Mouse (Mus musculus) heart, embryonic 13.5 days (tissue): ENCODE results near the gene Ppp1cc. TPM values are rescaled to one million over a fixed set of nuclear protein-coding genes. Genes with fewer than 3 reads are reported as not detected.
"Not testable (repeated sequence)": the region's sequence is repeated elsewhere in the genome, so short reads cannot be mapped to it uniquely, and the experiment has no call there.

Source experiments
- ATAC-seq: fragments of 200-750 bp; cut with Nextera tagmentation; 2 replicates; pipeline ENCODE4 v1.8.0; 2017; ENCODE audit warnings: moderate TSS enrichment; ENCODE audit not compliant: insufficient number of reproducible peaks, low FRiP score, low TSS enrichment; ENCODE audit errors: extremely low read depth
- H3K27ac ChIP-seq: fragments of 300-500 bp; sonication (generic); replicated peaks from 2 replicates; pipeline ENCODE4 v1.5.1; 2015; ENCODE audit warnings: moderate library complexity, mild to moderate bottlenecking, inconsistent platforms
- H3K27me3 ChIP-seq: fragments of 300-500 bp; sonication (generic); replicated peaks from 2 replicates; pipeline ENCODE4 v1.6.1; 2015; ENCODE audit warnings: mild to moderate bottlenecking, inconsistent platforms
- H3K36me3 ChIP-seq: fragments of 300-500 bp; sonication (generic); 2 replicates; pipeline ENCODE4 v1.6.1; 2015; ENCODE audit warnings: mild to moderate bottlenecking, inconsistent platforms
- H3K4me1 ChIP-seq: fragments of 300-500 bp; sonication (generic); 2 replicates; pipeline ENCODE4 v1.6.1; 2015; ENCODE audit warnings: inconsistent platforms
- H3K4me2 ChIP-seq: fragments of 300-500 bp; sonication (generic); 2 replicates; pipeline ENCODE4 v1.6.1; 2015; ENCODE audit warnings: inconsistent platforms, mild to moderate bottlenecking, moderate library complexity
- H3K4me3 ChIP-seq: fragments of 300-500 bp; sonication (generic); 2 replicates; pipeline ENCODE4 v1.5.1; 2015; ENCODE audit warnings: moderate library complexity, mild to moderate bottlenecking, inconsistent platforms
- H3K9ac ChIP-seq: fragments of 300-500 bp; sonication (generic); 2 replicates; pipeline ENCODE4 v1.6.1; 2015; ENCODE audit warnings: inconsistent platforms, mild to moderate bottlenecking, moderate library complexity
- H3K9me3 ChIP-seq: fragments of 300-500 bp; sonication (generic); 2 replicates; pipeline ENCODE4 v1.6.1; 2016; ENCODE audit warnings: inconsistent platforms
- WGBS: fragments of 180-500 bp; shearing (Covaris S2); methylation state at CpG from one replicate; pipeline ENCODE4 v1.1.7; 2015; ENCODE audit warnings: mixed read lengths; 5-methylcytosine and 5-hydroxymethylcytosine counted together
- polyA plus RNA-seq: library from polyadenylated mRNA; unstranded; fragments of >200 nt; fragmentation: Nextera tagmentation; extraction: Ambion mirVana; gene quantifications from 2 replicates; pipeline ENCODE4 v1.2.1, GENCODE M21; 2015

Gene Ppp1cc
- polyA plus RNA-seq, 1 experiment from 2014 or later, result 190 TPM

- Histone ChIP-seq H3K36me3 (peaks cover 87% of the 10 kb centered on the region), H3K4me1 (peaks cover 26% of the 10 kb centered on the region), H3K4me3 (no peak overlapping the region), H3K27ac (no peak overlapping the region), H3K4me2 (no peak overlapping the region), H3K27me3 (no peaks in the 10 kb centered on the region), H3K9ac (no peak overlapping the region), H3K9me3 (no peaks in the 10 kb centered on the region)
- ATAC-seq, result no peak
- 92% methylated on average over 8 of the region's 8 CpGs for WGBS
Observed at GRCm38 (mm10) chr5:122171058-122171457, 13.0 kb downstream of the Ppp1cc start.

GRCm38 (mm10) chr5:122175402-122175801 lies 17.3 kb downstream of the Ppp1cc start:
- Histone ChIP-seq H3K9me3 (no peaks in the 10 kb centered on the region), H3K27ac (0 out of 2 replicates have a peak overlapping the region, but pooled peaks have one; percentile 20), H3K36me3 (peaks cover 58% of the 10 kb centered on the region), H3K27me3 (no peaks in the 10 kb centered on the region), H3K9ac (no peak overlapping the region), H3K4me2 (no peak overlapping the region), H3K4me1 (no peaks in the 10 kb centered on the region), H3K4me3 (no peak overlapping the region)
- ATAC-seq, result no peak
- 47% methylated on average over 2 of the region's 2 CpGs for WGBS

GRCm38 (mm10) chr5:122175961-122176360 lies 17.9 kb downstream of the Ppp1cc start:
- H3K36me3 ChIP-seq, result peaks cover 53% of the 10 kb centered on the region
- 0 out of 2 replicates have a peak overlapping the region, but pooled peaks have one; percentile 20 for H3K27ac ChIP-seq
- 85% methylated on average over 7 of the region's 7 CpGs for WGBS
- H3K9me3 ChIP-seq, result no peaks in the 10 kb centered on the region
- no peak overlapping the region for H3K4me3 ChIP-seq
- H3K27me3 ChIP-seq, result no peaks in the 10 kb centered on the region
- H3K4me1 ChIP-seq, result no peaks in the 10 kb centered on the region
- H3K4me2 ChIP-seq, result no peak overlapping the region
- H3K9ac ChIP-seq, result no peak overlapping the region
- ATAC-seq, result no peak

- ATAC-seq, result no peak
- no peaks in the 10 kb centered on the region for H3K9me3 ChIP-seq
Observed at GRCm38 (mm10) chr5:122176398-122176797, 18.3 kb downstream of the Ppp1cc start.

GRCm38 (mm10) chr5:122179665-122180064 lies 21.6 kb downstream of the Ppp1cc start:
- H3K9ac ChIP-seq, result no peak overlapping the region
- WGBS, result 47% methylated on average over 6 of the region's 6 CpGs
- H3K4me3 ChIP-seq, result no peak overlapping the region
- H3K9me3 ChIP-seq, result no peaks in the 10 kb centered on the region; the same call in 1 of the 2 replicates
- no peaks in the 10 kb centered on the region for H3K27me3 ChIP-seq
- H3K4me2 ChIP-seq, result no peak overlapping the region
- H3K4me1 ChIP-seq, result no peaks in the 10 kb centered on the region
- no peak overlapping the region for H3K27ac ChIP-seq
- ATAC-seq, result no peak
- H3K36me3 ChIP-seq, result peaks cover 23% of the 10 kb centered on the region

More at GRCm38 (mm10) chr5:122176398-122176797, 18.3 kb downstream of the Ppp1cc start:
- H3K27me3 ChIP-seq, result no peaks in the 10 kb centered on the region
- H3K4me1 ChIP-seq, result no peaks in the 10 kb centered on the region
- H3K4me3 ChIP-seq, result no peak overlapping the region
- WGBS, result 32% methylated on average over 1 of the region's 1 CpGs
- H3K27ac ChIP-seq, result no peak overlapping the region
- peaks cover 49% of the 10 kb centered on the region for H3K36me3 ChIP-seq
- no peak overlapping the region for H3K9ac ChIP-seq
- H3K4me2 ChIP-seq, result no peak overlapping the region

GRCm38 (mm10) chr5:122184283-122184806 lies 26.3 kb downstream of the Ppp1cc start:
- 77% methylated on average over 7 of the region's 7 CpGs for WGBS
- Histone ChIP-seq H3K27me3 (no peaks in the 10 kb centered on the region), H3K4me1 (no peaks in the 10 kb centered on the region), H3K36me3 (no peaks in the 10 kb centered on the region), H3K4me2 (no peak overlapping the region), H3K9ac (no peak overlapping the region), H3K9me3 (no peaks in the 10 kb centered on the region; the same call in 1 of the 2 replicates), H3K27ac (no peak overlapping the region), H3K4me3 (no peak overlapping the region)
- ATAC-seq, result no peak

- H3K4me2 ChIP-seq, H3K9ac ChIP-seq, H3K4me3 ChIP-seq, H3K9me3 ChIP-seq, H3K36me3 ChIP-seq, ATAC-seq, H3K27me3 ChIP-seq, H3K27ac ChIP-seq, H3K4me1 ChIP-seq: not testable (repeated sequence)
- 95% methylated on average over 6 of the region's 6 CpGs for WGBS
Observed at GRCm38 (mm10) chr5:122184858-122185257, 26.8 kb downstream of the Ppp1cc start.

GRCm38 (mm10) chr5:122189115-122189514 lies 31.0 kb downstream of the Ppp1cc start:
- H3K27ac ChIP-seq, result no peak overlapping the region
- no peak overlapping the region for H3K4me2 ChIP-seq
- H3K36me3 ChIP-seq, result no peaks in the 10 kb centered on the region
- 52% methylated on average over 3 of the region's 3 CpGs for WGBS
- H3K4me3 ChIP-seq, result no peak overlapping the region
- H3K9ac ChIP-seq, result no peak overlapping the region
- H3K4me1 ChIP-seq, result no peaks in the 10 kb centered on the region
- no peaks in the 10 kb centered on the region for H3K27me3 ChIP-seq
- H3K9me3 ChIP-seq, result no peaks in the 10 kb centered on the region; the same call in 1 of the 2 replicates
- ATAC-seq, result no peak

GRCm38 (mm10) chr5:122190465-122190864 lies 32.4 kb downstream of the Ppp1cc start:
- H3K36me3 ChIP-seq, result no peaks in the 10 kb centered on the region
- H3K27me3 ChIP-seq, result no peaks in the 10 kb centered on the region
- no peak overlapping the region for H3K27ac ChIP-seq
- no peaks in the 10 kb centered on the region for H3K9me3 ChIP-seq
- H3K4me3 ChIP-seq, result no peak overlapping the region
- no peak overlapping the region for H3K4me2 ChIP-seq
- H3K9ac ChIP-seq, result no peak overlapping the region
- ATAC-seq, result no peak
- H3K4me1 ChIP-seq, result no peaks in the 10 kb centered on the region
- 50% methylated on average over 7 of the region's 7 CpGs for WGBS

GRCm38 (mm10) chr5:122191269-122192063 lies 33.4 kb downstream of the Ppp1cc start:
- 76% methylated on average over 12 of the region's 12 CpGs for WGBS
- H3K4me3 ChIP-seq, result no peak overlapping the region

GRCm38 (mm10) chr5:122192347-122192746 lies 34.3 kb downstream of the Ppp1cc start:
- Histone ChIP-seq H3K27me3 (no peaks in the 10 kb centered on the region), H3K4me1 (no peaks in the 10 kb centered on the region), H3K36me3 (no peaks in the 10 kb centered on the region), H3K9ac (no peak overlapping the region), H3K4me3 (no peak overlapping the region), H3K9me3 (no peaks in the 10 kb centered on the region), H3K27ac (no peak overlapping the region), H3K4me2 (no peak overlapping the region)
- 46% methylated on average over 4 of the region's 4 CpGs for WGBS
- ATAC-seq, result no peak

More at GRCm38 (mm10) chr5:122191269-122192063, 33.4 kb downstream of the Ppp1cc start:
- no peak overlapping the region for H3K27ac ChIP-seq
- H3K9me3 ChIP-seq, result no peaks in the 10 kb centered on the region
- no peak for ATAC-seq
- H3K4me2 ChIP-seq, result no peak overlapping the region
- H3K9ac ChIP-seq, result no peak overlapping the region
- H3K36me3 ChIP-seq, result no peaks in the 10 kb centered on the region
- H3K4me1 ChIP-seq, result no peaks in the 10 kb centered on the region
- H3K27me3 ChIP-seq, result no peaks in the 10 kb centered on the region

- Histone ChIP-seq H3K27ac (no peak overlapping the region), H3K4me2 (no peak overlapping the region), H3K36me3 (no peaks in the 10 kb centered on the region), H3K9ac (no peak overlapping the region), H3K27me3 (no peaks in the 10 kb centered on the region), H3K4me1 (no peaks in the 10 kb centered on the region), H3K9me3 (peaks cover 8% of the 10 kb centered on the region), H3K4me3 (no peak overlapping the region)
- 83% methylated on average over 4 of the region's 4 CpGs for WGBS
- no peak for ATAC-seq
Observed at GRCm38 (mm10) chr5:122200872-122201271, 42.8 kb downstream of the Ppp1cc start.
